Mouse (Mus musculus): ENCODE measurements around the gene Morc4. TPM values are rescaled to one million over a fixed set of nuclear protein-coding genes. Genes with fewer than 3 reads are reported as not detected.

The Morc4 gene
- total RNA-seq, 2 experiments from 2014 or later = 18.9 to 19.8 TPM

DNA sequence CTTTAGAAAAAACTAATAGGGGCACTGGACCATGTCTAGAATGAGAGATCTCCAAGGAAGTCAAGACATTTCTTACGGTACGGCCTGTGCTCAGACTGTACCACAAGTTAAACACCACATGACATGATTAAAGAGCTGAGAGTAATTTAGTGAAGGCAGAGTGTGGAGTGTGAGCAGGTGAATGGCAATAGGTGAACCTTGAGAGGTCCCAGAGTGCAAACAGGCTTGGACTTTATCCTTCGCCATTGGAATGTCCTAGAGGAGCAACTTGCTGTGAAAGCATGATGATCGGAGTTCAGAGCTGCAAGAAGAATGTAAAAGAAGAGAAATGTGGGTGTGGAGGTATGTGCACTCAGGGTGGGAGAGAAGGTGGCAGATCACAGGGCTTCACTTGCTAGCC lies 65.6 kb downstream of the Morc4 start:
- no peak for DNase-seq

DNA sequence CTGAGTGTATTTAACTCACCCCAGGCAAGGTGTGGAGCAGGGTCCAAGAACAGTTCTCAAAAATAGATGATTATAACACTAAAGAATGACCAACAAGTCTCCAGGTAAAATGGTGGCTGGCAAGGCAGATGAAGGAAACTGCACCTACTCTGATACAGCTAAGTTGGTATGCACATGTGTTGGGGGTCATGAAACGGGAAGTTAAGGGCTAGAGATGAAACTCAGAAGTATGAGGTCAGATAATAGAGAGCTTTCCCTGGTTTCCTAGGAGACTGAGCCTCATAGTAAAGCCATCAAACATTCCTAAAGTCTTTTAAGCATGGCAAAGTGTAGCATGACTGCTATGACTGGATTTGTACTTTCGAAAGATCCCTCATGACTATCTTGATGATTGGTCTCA lies 68.4 kb downstream of the Morc4 start:
- no peak for DNase-seq

DNA sequence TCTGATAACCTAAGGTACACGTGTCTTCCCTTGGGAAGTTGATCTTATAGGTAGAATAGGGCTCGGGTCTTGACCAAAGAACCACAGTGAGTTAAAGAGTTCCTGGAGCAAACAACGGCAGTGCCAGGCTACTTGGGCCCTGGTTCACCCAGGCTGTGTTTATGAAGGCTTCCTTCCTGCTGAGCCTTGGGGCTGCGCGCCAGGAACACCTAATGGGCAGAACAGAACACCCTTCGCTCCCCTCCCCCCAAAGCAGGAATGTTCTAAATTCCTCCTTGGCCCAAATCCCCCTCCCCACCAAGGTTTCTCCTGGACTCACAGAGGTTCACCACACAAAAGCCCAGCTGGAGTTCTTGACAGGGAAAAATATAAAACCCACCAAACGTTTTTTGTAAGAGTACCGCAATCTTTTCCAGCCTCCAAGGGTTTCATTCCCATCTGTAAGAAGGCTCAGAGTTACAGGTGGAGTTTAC lies 71.0 kb downstream of the Morc4 start, which contains the start of gene Cldn2:
Cldn2 (plus strand) TSS at position 423 of the 473 bp plus-strand sequence.
- DNase-seq = no peak

DNA sequence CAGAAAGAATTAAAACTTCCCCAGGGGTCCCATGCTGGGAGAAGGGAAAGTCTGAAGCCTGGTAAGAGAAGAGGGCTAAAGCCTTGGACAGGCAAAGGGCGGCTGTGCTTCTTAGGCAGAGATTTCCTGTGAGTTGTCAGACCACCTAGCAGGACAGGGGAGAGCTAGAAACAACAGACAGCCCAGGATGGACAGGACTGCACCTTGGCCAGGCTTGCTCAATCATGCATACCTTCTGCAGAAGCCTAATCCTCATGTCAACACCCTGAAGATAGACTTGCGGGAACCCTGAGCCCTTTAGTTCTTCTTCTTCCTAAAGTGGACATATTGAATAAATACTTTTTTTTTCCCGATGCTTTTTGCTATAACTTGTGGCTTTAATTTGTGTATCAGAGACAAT lies 71.5 kb downstream of the Morc4 start:
- DNase-seq = no peak

DNA sequence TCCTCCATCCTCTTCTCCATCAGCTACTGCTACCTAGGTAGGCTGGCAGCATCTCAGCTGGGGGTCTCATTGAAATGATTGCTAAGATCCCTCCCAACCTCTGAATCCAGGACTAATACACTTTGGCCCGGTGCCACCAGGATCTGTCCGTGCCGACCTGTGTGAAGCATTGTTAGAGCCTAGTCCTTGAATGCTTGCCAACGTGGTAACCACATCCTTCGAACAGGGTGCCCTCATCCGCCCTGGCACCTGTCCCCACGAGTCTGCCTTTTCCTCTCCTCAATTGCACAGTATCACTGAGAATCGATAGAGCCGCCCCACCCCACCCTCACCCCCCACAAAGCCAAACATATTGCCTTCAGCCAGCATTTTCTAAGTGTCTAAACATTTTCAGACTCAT lies 73.6 kb downstream of the Morc4 start:
- no peak for DNase-seq

DNA sequence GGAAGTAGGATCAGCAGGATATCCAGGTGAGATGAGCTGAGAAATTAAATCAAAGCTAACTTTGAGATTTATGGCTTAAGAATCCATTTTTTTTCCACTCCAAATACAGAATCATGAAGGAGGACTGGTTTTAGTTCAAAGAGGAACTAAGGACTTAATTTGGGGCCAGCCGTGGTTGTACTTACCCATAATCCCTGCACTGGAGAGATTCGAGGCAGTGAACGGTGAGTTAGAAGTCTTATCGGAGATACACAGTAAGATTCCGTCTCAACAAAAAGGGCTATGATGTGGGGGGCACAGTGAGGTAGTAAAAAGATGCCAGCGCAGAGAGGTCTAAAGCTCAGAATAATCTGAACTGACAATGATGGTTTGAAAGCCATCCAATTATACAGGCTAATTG lies 75.4 kb downstream of the Morc4 start:
- no peak for DNase-seq

DNA sequence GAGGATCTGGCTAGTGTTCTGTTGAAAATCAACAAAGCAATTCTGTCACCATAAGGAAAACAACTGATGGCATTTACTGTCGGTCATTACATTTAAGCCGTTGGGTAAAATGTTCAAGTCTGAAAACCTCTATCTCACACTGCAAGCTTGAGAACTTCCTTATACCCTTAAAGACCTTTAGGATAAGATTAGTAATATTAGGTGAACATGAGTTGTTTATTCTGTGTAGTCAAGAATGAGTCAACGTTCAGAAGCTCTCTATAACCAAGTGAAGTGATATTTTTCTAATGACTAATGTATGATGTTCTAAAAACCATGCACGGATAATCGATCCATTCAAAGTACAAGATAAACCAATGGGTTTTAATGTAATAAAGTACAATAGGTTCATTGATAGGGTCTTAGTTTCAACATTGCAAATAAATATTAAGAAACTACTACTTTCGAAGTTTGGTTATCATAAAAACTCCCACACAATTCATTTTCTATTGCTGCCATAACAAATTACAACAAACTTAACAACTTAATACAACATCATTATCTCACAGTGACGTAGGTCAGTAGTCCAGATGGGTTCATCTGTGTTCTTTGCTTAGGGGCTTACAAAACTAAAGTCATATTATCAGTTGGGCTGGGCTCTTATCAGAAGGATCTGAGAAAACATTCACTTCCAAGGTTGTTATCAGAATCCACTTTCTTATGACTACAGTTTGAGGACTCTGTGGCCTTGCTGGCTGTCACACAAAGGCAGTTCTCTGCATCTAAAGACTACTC lies 77.2 kb downstream of the Morc4 start:
- DNase-seq = no peak

DNA sequence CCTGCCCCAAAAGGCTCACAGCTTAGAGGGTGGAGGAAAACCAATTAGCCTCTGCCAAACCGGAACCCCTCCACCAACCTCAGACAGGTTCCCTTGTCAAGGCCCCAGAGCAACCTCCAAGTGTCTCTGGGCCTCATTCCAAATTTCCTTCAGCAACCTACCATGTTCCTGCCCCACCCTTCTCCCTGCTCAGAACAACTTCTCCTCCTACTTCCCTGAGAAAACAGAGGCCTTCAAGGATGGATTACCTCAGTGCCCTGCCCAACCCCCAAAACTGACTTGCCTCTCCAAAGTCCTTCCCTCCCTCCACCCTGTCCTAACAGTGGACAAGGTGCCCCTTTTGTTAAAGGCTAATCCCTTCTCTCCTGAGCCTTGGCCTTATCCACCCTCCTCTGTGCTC lies 85.7 kb downstream of the Morc4 start:
- no peak for DNase-seq

DNA sequence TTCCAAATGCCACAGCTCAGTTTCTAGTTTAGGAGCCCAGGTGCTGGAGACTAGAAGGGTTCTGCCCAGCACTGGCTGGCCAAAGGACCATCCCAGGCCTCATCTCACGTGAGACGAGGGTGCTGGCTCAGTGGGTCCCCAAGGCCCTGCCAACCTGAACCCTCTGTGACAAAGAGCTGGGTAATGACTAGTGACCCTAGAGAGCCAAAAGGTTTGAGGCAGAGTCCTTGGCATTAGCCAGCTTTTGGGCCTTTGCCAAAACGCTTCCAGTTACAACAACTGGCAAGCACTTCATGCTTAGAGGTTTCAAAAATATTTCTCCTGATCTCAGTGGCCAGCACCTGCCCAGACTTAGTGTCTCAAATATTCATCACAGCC lies 88.4 kb downstream of the Morc4 start:
- DNase-seq = peak; percentile 61

DNA sequence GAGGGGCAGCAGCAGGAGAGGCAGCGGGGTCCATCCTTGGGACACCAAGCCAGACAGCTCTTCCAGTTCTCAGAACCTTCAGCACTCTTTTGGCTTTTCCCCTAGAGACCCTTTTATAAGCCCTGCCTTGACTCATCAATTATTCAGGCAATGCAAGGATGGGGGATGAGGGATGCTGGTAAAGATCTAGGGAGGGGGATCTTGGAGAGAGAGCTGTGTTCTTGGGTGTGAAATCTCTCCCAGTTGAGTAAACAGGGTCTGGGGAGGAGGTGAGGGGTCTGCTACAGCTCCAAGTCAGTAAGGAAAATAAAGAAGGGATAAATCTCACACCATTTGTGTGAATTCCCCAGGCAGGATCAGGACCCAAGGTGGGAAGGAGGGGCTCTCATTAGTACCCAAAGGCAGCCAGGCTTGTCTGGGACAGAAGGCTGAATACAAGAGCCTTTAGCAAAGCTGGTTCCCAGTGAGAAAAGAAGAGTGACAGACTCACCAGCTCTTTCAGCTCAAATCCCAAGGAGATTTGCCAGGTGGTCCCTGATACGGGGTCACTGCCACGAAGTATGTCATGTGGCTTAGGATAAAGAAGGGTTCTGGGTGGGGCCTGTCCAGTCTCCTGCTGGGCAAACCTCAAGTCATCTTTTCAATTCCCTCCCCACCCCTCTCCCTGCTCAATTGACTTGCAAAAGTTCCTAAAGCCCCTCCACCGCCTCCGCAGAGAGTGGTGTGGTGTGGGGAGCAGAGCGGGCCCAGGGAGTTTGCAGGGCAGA lies 89.0 kb downstream of the Morc4 start, which contains the start of gene Ripply1:
Ripply1 (minus strand) TSS at position 76 of the 767 bp plus-strand sequence.
- no peak for DNase-seq

DNA sequence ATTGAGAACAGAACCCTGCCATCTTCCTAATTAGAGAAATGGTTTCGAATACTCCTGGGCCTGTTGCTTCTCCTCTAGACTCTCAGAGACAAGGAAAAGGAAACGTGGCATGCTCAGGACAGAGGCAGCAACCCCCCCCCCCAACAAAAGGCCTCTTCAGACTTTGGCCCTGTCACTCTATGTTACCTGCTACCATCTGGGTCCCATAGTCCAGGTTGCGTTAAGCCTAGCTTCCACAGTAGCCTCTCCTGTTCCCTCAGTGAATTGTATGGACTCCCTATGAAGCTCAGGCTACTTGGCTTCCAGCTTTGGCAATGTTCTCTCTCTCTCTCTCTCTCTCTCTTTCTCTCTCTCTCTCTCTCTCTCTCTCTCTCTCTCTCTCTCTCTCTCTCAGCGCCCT lies 89.9 kb downstream of the Morc4 start:
- DNase-seq = no peak

DNA sequence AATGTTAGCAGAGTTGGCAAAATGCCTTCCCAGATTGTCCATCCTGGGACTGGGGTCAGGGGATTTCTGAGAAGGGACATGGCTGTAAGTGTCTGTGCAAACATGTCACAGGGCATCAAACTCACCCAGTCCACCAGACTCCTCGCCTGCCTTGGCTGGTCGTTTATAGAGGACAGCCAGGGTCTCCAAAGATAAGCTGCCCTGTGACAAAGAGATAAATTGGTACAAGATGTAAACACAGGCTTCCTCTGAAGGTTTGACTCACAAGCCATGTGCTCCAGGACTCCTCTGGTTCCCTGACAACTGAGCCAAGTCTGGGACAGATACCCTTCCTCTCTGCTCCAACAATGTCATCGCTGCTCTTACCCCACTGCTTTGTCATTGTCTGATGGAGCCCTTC lies 90.5 kb downstream of the Morc4 start:
- no peak for DNase-seq

DNA sequence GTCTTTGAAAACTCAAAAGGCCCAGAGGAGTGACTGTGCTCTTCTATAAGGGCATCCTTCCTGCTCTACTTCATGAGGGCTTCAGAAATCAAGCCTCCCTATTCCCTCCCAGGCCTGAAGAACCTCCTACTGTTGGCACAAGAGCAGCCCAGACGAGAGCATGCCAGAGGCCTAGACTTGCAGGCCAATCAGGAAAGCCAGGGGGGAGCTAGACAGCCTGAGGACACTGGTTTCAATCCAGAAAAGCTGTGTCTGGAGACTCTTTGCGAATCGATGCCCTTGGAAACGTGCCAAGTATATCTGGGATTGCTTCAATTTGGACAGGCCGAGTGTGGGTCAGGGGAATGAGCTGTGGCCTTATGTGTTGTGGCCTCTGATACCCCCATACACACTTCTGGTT lies 92.1 kb downstream of the Morc4 start:
- no peak for DNase-seq

DNA sequence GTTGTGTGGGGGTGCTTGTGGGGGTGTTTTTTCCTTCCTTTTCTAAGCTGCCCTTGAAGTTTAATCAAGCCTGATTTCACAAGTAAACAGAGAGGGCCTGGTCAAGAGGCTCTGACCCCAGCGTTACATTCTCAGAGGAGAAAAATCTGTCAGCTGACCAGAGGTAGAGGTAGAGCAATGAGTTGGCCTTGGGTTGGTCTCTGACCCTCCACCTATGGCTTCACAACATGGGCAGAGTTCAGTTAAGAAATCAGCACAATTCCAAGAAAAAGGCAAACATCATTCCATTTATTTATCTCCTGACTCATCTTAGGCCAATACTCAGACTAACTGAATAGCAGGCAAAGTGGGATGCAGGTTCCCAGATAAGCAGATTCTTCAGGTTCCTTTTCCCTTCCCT lies 92.6 kb downstream of the Morc4 start:
- no peak for DNase-seq

DNA sequence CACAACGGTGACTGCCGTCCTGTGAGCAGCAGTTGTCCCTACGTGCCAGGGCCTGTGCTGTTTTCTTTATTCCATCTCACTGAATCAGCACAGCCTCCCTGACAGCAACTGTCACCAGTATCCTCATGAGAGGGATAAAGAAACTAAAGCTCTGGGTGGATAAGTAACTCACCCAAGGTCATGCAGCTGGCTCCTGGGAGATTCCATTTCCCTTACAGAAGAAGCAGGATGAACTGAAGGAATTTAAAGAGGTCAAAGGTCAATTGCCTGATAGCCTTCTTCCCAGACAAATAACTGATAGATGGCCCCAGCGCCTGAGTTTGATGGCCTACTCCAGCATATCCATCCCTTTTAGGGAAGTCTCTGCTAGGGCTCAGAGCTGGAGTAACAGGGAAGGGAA lies 94.1 kb downstream of the Morc4 start:
- no peak for DNase-seq

DNA sequence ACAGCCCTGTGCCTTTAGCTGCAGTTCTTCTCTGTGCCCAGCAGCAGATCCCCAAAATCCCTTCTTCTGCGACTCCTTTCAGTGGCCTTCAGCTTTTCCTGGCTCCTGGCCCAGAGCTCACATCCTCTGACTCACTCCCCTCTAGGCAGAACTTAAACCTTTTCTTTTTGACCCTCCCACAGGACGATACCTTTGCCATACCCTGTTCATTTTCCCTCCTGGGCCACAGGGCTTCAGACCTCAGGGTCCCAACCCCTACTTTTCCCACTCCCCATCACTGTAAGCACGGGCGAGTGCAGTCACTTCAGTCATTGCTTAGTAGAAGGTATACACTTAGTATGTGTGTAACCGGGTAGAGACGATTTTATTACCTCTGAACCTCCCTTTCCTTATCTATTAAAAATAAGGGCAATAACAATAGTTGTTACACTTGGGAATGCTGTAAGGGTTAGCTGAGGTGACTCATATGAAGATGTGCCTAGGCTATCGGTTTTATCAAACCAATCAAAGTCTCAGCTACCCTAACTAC lies 96.3 kb downstream of the Morc4 start:
- peak; percentile 7 for DNase-seq

DNA sequence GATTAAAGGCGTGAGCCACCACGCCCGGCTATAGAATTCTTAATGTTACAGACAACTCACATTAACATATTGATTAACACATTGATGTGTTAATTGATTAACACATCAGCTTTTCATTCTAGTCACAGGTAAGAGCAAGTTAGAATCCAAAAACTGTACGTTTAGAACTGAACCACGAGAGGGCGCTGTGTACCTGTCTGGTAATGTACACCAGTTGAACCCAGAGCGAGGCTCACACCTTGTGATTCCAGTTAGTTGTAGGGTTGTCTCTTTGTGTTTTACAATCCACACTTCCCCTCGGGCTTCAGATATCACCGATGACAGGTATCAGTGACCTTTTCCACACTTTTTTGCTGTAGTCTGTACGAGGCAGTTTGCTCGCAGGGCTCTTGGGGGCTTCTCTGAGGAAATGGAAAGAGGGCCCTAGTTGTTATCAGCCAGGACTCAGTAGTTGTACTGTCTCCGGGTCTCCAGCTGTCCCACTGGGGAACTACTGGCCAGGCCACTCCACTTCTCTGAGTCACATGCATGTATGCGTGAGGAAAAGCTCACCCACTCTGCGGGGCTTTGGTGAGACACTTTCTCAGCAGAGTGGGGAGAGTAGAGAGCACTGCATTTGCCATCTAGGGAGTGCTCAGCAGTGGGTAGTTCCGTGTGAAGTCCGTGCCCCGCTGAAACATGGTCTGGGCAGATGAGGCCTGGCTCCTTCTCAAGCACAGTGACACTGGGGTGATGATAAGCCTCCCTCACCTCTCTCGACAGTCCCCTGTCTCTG lies 97.0 kb downstream of the Morc4 start:
- peak; percentile 46 for DNase-seq

Other genes with a start within 250 kb of the Morc4 start
- gene Tbc1d8b, start 186.7 kb downstream of the Morc4 start, total RNA-seq (2021) = 1 to 10 TPM; 5.5 to 5.9 TPM
- not detected for gene Gm15013, start 157.2 kb downstream of the Morc4 start, total RNA-seq (2021)
- 1 to 10 TPM in 1 of 2 experiments, under 1 TPM in 1; 0.92 to 1.7 TPM for gene Ripply1, start 89.3 kb downstream of the Morc4 start, total RNA-seq (2021)
- gene Cldn2, start 70.8 kb downstream of the Morc4 start, total RNA-seq (2021) = under 1 TPM; 0.54 to 0.65 TPM
- gene Rbm41, start 126.9 kb upstream of the Morc4 start, total RNA-seq (2021) = 1 to 10 TPM; 5.3 to 6.1 TPM
- gene Nup62cl, start 191.0 kb upstream of the Morc4 start, total RNA-seq (2021) = under 1 TPM; 0.20 to 0.47 TPM
- not detected for gene Pih1h3b, start 191.2 kb upstream of the Morc4 start, total RNA-seq (2021)

All from gastrocnemius, postnatal 10 days (tissue).